Mouse (Mus musculus): Measurements from ENCODE around the gene Ano4.

- TF ChIP-seq CTCF (IDR thresholded peaks at IDR 0.05; ENCODE audit: borderline replicate concordance, extremely low read depth, insufficient read depth, insufficient read length): no peak
- TF ChIP-seq POLR2A (IDR thresholded peaks at IDR 0.05; ENCODE audit: borderline replicate concordance, extremely low read depth, insufficient read depth, insufficient read length, poor library complexity, severe bottlenecking): no peak
These were observed 48.1 kb upstream of the Ano4 start for GRCm38 (mm10) chr10:89392687-89393086.
